Mouse (Mus musculus): Measurements from ENCODE around the gene Uvssa.
"Not testable (repeated sequence)": the region's sequence is repeated elsewhere in the genome, so short reads cannot be mapped to it uniquely, and the experiment has no call there.

Gene Uvssa

DNA sequence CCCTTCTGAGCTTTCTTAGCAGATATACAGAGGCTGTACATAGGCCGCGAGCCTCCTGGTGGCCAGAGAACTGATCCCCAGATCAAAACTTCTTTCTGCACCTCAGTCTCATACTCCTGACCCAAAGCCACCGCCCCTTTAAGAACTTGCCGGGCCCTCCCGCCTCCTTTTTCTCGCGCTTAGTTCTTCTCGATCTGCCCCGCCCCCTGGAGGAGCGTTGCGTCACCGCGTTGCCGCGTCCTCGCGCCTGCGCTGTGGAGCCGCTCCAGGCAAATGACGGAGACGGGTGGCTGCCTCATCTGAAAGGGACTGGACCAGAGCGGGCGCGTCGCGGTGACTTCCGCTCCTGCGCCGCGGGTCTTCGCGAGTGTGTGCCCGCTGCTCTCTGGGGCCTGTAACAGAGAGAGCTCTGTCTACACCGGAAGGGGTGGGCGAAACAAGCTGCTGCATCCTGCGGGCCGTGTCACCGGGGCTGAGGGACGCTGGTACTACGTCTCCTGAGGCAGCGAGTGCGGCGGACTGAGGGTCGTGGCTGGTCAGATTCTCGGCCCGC is at the start of gene Uvssa:
Uvssa (plus strand) TSS at position 248 of the 553 bp plus-strand sequence.
- DNase-seq = peak; percentile 99 to 100

DNA sequence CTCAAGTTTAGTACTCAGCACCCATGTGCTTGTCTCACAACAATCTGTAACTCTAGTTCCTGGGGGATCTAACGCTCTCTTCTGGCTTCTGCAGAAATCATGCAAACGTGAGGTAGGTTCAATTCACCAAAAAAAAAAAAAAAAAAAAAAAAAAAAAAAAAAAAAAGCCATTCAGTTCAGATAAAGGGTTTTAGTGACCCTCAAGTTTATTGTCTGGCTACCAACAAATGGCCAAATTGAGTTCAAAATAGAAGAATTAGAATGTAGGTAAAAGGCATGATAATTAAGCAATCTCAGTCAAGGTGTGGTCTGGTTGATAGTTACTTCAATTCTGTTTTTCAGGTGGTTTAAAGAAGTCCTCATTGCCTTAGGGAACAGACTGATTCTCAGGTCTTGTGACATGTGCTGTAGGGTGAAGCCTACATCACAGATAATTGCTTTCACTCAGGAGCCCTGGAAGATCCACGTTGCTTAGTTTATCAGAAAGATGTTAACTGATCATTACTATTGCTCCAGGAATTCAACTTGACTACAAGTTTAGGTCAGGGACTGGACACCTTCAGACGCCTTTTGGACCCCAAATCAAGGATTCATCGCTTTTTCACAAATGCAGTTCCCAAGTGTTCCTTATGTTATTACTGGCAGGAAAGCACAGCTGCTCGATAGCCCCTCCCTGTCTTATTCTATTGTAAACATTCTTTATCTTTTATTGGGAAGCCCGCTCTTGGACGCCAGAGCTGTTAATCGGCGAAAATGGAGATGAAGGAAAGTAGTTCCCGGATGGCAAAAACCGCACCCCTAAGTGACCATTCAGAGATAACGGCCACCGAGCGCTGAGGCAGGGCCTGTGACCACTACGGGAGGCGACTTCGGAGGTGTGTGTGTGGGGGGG is 43.7 kb upstream of the Uvssa start:
- no peak for DNase-seq

DNA sequence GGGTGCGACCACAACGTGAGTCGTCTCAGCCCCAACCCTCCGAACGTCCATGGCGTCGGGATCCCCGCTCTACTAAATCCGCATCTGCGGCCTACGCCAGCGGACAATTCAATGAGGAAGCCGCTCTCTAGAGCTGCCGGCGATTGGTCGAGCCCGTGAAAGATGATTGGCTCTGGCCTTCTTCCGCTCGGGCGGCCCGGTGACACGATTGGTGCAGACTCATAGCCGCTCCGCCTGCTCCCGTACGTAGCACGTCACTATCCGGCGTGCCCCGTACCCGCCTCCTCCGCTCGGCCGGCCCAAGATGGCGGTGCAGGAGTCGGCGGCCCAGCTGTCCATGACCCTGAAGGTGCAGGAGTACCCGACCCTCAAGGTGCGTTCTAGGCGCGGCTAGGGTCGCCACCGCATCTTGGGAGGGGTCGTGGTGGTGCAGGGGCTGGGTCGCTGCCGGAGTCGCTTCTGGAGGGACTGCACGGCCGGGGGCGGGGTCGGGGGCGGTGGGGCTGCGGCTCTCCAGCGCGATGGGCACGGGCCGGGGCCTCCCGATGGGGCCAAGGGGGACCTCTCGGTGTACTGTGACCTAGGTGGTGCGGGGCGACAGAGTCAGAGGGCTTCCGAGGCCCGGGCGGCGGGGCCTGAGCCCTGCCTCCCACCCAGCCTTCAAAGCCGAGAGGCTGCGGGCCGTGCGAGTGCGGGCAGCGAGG is 42.9 kb upstream of the Uvssa start, which contains the start of gene Maea:
Maea (plus strand) TSS at position 237 of the 704 bp plus-strand sequence.
- DNase-seq = peak; percentile 97

DNA sequence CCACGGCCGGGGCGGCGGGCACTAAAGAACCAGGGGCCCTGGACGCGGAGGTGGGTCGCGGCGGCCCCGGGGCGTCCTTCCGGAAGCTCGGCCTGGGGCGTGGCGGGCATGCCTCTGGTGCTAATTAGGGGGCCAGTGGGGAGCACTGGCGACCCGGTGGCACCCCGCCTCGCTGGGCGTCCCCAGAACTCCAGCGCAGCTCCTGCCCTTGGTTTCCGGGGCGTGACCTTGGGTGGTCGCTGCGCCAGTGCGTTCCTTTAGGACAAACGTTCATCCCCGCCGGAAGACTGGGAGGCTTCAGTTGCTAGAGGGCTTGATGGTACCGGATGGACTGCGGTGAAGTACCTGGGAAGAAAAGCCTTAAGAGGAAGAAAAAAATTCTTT is 42.4 kb upstream of the Uvssa start:
- no peak for DNase-seq

DNA sequence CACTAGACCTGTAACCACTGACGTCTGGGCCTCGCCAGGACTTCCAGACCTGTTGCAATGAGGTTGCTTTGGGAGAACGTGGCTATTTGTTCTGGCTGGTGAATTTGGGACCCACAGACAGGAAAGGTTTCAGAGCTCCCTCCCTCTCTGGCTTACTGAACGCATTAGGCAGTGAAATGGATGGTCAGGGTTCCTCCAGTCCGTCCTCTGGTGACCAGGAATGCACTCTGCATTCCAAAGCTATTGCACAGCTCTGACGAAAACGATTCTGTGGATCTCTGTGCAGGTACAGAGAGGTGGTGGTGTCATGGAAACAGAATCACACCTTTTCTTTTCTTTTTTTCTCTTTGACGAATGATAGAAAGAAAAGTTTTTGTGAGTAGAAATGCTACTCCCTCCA is 41.1 kb upstream of the Uvssa start:
- no peak for DNase-seq

DNA sequence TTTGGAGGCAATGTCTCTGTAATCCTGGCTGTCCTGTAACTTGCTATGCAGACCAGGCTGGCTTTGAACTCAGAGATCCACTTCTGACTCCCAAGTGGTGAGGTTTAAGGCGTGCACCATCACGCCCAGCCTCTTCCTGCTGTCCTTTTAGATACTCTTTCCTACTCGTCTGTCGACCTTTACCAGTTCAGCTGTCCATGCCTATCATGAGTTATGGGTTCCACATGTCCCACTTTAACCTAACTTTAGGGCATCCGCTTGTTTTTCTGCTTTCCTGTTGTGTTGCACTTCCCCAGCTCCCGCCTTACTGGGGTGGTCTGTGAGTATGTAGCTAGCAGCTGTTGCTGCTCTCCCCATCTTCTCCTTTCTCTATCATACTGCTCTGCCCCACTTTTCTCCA is 37.2 kb upstream of the Uvssa start:
- DNase-seq = no peak

DNA sequence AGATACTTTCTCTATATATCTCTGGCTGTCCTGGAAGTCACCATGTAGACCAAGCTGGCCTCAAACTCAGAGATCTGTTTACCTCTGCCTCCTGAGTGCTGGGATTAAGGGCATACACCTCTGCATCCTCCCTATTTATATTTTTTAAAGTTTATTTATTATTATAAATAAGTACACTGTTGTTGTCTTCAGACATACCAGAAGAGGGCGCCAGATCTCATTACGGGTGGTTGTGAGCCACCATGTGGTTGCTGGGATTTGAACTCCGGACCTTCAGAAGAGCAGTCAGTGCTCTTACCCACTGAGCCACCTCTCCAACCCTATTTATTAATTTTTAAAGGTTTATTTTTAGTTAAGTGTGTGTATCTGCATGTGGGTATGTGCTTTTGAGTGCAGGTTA is 36.1 kb upstream of the Uvssa start:
- DNase-seq = not testable (repeated sequence)

DNA sequence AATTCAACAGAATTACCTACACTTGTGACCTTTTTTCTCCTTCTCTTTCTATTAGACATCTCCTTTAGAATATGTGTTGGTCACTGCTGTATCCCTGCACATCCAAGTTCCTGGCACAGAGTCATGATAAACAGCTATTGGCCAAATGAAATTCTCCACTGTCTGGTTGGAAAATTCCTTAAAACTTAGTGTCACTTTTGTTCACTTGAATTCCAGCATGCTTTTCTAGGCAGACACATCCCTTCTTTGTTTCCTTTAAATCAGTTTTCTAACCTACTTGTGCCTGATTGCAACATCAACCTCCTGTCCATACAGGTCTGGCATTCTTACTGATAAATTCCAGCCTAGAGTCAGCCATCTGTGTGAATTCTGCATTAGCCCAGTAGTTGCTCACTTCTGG is 35.5 kb upstream of the Uvssa start:
- DNase-seq = no peak

DNA sequence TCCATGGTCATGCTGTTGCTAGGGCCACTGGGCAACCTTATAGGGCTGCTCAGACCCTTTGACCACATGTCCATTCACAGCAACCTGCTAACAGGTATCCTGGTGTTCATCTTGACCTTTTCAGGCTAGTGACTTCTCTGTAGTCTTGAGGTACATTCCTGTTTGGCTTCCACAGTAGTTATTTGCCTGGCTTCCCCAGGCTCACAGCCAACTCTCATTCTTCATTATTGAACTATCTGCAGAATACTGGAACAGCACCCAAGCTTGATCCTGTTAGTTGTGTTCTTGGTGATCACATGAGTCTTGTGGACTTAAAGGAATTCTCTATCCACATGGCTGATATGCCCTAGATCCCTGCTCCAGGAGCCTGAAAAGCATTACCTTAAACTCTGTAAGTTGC is 34.8 kb upstream of the Uvssa start:
- DNase-seq = no peak

DNA sequence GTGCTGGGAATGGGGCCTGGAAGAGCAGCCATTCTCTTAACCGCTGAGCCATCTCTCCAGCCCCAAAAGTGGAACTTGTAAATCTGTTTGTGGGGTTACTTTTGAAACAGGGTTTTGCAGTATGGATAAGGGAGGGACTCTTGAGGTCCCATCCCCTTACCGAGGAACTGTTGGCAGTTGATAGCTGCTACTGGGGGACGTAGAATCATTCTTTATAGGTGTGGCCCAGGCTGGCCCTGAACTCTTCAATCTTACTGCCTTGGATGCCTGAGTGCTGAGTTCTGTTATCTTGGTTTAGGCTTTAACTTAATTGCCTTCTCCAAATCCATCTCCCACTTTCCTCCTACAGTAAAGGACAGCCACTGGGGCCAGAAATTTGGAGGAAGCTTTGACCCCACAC is 34.3 kb upstream of the Uvssa start:
- DNase-seq = no peak

DNA sequence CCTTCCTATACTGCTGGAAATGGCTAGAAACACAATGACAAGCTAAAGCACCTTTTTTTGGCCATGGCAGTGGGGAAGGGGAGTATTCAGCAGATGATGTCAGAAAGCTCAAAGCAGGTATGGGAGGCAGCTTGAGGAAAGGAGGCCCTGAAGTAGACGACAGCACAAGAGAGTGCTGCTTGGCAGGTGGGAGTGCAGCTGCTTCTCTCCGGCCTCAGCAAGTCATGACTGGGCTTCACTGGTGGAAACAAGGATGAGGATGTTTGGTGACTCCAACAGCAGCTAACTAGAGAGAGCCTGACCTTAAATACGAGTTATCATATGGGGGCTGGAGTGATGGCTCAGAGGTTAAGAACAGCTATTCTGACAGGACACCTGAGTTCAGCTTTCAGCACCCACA is 30.7 kb upstream of the Uvssa start:
- DNase-seq = no peak

DNA sequence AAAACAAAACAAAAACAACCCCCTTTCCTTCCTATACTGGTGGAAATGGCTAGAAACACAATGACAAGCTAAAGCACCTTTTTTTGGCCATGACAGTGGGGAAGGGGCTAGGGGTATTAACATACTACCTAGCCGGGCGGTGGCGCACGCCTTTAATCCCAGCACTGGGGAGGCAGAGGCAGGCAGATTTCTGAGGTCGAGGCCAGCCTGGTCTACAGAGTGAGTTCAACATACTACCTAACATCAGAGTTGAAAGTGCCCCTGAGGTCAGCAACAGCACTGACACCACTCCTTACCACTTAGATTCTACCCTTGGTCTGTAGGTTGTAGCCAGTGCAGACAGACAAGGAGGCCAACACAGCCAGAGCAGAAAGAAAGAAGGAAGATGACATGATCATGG is 29.1 kb upstream of the Uvssa start:
- DNase-seq = no peak

DNA sequence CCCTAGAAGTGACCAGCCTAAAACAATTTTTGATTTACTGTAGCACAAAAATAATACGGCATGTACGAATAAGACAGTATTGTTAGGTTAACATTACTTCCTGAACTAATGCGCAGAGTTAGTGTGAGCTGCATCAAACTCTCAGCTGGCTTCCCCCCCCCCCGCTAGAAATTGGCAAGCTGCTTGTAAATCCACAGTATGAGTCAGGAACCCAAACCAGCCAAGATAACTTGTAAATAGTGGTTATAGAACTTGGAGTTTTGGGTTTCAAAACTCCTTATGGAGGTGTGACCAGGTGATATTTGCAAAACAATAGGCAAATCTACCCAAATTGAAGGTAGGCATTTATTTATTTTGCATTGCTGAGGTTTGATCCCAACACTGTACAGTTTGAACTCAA is 28.6 kb upstream of the Uvssa start:
- DNase-seq = no peak

DNA sequence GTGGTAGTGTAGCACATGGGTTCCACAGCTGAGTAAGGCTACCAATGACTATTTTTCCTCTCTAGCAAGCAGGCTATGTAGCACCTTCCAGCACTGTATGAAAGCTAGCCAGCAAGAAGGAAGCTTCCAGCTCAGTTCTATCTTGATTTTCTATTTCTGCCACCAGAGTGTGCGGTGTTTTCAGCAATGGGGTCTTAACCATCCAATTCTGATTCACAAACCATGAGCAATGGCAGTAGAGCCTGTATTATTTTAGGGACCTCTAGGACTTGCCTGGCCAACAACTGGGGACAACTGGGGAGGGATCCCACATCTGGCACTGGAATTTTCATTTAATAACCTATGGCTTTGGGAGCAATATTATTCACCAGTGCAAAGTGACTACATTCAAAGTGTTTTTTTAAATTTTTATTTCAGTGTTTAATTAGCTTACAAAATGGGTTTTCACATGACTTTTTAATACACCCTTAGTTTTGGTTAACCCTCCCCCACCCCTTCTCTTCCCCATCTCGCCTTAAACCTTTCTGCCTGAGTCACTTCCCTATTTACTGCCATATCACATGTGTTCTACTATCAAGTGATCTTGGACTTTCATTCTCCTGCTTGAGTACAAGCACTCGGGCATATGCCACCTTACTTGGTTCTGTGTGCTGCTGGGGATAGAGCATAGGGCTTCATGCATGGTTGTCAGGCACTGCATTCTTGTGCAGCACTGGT is 26.6 kb upstream of the Uvssa start:
- no peak for DNase-seq

DNA sequence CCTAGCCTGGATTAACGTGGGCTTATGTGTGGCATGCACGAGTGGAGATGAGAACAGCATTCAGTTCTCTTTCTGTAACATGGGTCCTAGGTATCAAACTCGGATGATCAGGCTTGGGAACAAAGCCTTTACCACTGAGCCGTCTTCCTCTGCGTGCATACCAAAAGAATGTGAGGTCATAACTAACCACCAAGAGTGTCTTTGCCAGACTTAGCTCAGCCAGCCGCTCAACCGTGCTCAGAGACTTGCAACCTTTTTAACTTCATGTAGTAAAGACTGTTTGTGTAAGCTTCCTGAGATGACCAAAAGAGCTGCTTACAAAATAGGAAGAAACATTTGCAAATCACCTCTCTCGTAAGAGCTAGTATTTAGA is 26.1 kb upstream of the Uvssa start:
- no peak for DNase-seq

DNA sequence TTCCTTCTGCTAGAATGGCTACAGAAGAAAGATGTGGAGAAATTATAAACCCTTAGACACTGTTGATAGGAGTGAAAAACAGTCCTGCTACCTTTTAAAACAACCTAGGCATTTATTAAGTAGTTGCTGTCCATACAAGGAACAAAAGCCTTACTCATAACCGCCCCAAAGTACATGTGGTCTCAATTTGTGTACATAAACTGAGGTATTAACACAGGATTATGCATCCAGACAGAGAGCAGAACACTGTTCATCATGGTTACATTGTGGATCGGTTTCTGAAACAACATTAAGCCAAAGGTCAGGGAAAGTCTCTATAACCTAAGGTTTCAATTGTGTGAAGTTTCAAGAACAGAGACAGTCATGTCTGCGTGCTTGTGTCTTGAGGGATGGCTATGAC is 25.3 kb upstream of the Uvssa start:
- no peak for DNase-seq

DNA sequence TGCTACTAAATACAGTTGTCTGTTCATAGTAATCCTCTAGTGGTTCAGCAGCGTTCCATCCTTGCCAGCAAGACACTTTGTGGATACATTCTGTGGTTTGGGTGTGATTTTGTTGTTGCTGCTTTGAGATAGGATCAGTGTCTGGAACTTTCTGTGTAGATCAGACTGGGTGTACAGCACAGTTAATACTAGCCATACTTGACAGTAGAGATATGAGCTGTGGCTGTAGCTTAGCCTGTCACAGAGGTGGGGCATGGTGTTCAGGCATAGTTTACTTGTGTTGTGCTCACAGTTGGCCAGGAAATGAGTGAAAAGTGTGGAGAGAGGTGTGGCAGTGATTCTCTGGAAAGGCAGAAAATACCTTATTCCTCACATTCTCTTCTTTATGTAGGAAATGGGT is 20.9 kb upstream of the Uvssa start:
- DNase-seq = no peak

DNA sequence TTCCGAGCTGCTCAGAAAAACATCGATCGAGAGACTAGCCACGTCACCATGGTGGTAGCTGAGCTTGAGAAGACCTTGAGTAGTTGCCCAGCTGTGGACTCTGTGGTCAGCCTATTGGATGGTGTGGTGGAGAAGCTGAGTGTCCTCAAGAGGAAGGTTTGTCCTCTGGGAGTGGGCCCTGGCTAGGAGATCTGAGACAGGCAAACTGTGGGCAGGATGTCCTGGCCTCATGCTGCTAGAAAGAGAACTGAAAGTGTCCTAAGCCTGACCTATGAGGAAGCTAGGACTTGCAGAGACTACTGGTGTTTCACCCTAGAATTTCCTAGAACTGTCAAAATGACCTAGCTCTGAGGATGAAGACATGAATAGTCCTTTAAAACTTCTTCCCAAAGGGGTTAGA is 19.9 kb upstream of the Uvssa start:
- DNase-seq = no peak

DNA sequence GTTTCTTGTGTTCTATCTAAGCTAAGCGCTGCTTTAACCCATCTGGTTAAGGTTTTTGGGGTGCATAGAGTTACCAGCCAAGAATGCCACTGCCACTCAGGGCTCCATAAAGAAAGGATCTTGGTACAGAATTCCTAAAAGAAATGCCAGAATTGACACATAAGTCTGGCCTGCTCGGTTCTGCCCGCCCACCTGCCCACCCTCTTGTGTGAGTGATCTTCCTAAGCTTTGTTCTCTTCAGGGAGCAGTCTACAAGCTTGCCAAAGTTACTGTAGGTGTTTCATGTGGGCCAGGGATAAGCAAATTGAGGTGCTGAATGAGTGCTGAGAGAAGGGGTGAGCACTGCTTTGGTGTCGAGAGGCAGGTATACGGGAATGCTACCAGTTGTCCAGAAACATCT is 15.1 kb upstream of the Uvssa start:
- no peak for DNase-seq

DNA sequence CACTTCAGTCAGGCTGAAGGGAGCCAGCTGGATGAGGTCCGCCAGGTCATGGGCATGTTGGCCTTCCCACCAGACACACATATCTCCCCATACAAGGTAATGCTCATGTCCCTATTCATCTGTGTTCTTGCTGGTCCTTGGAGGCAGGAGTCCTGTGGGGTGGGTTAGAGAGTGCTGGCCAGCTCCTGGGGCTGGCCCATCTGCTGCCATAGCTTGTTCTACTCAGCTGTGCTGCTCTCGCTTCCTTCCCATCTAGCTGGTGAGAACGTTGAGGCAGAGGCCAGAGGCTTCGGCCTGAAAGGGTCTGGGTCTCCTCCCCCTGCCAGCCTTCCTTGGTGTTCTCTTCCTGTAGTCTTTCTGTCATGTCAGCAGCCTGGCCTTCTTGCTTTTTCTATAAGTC is 9.7 kb upstream of the Uvssa start:
- peak; percentile 51 to 54 for DNase-seq

DNA sequence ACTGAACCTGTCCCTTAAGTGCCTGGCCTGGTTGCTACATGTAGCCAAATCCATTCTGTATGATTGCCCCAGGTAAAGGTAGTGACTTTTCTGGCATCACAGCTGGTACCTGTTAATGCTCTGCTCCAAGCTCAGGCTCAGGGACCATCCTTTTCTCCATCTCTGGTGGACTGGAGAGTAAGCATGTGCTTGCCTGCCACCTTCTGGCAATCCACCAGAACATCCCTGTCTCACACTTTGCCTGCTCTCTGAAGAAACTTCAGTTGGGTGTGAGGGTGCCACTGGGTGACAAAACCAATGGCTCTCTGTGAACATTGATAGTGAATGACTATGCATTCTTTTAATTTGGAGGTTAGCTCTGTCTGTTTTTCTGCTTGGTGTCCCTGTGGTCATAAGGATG is 7.2 kb upstream of the Uvssa start:
- DNase-seq = peak; percentile 36 to 62

DNA sequence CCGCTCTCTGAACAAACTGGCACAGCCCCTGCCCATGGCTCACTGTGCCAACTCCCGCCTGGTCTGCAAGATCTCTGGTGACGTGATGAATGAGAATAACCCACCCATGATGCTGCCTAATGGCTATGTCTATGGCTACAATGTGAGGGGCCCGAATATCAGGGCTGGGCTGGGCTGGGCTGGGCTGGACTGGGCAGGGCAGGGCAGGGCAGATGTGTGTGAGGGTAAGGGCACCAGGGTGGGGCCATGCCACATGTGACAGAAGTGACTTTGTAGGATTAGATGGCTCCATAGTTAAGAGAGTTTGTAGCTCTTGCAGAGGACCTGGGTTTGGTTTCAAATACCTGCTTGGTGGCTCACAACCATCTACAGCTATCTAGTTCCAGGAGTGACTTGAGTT is 6.7 kb upstream of the Uvssa start:
- DNase-seq = no peak

DNA sequence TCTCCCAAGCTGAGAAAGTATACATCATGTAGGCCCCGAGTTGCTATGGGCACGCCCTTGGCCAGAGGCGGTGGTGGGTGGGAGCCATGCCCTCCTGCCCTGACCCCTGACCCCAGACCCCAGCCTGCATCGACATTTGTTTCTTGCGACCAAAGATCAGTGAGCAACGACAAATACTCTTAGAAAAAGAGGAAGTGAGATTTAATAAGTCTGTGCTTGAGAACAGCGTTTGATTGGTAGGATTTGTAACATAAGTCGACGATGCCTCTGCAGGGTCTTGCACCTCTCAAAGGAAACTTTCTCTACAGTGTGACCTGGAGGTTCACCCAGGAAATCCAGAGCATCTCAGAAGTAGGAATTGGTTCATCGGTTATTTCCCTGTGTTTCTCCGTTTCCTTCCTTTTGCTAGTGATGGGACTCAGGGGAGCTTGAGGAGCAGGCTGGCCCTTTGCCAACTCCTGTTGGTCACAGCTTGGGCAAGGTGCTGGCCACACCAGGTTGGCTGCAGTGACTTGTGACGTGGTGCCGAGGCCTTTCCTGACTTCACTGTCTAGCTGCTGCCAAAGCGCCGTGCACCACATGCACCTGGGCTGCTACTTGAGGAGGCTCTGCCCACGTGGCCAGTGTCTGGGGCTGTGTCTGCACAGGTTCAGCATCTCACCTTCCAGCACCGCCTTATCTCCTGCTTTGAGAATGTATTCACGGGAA is 5.9 kb upstream of the Uvssa start:
- DNase-seq = peak; percentile 59 to 76

Measured in cerebellum, postnatal 25 days (tissue).